Mouse (Mus musculus) ES-Bruce4 (cell line): ENCODE results near the gene Sec22c. TPM values are rescaled to one million over a fixed set of nuclear protein-coding genes. Genes with fewer than 3 reads are reported as not detected.

Experiments used
- H3K27ac ChIP-seq: 2 replicates; pipeline ENCODE4 v1.5.1; 2012; ENCODE audit warnings: low read length, inconsistent platforms; ENCODE audit not compliant: insufficient read depth
- H3K27me3 ChIP-seq: 2 replicates; pipeline ENCODE4 v1.6.1; 2012; ENCODE audit warnings: mild to moderate bottlenecking, low read length, inconsistent platforms; ENCODE audit not compliant: control insufficient read depth, poor library complexity, insufficient read depth, severe bottlenecking
- H3K36me3 ChIP-seq: 2 replicates; pipeline ENCODE4 v1.6.1; 2012; ENCODE audit warnings: inconsistent platforms, mild to moderate bottlenecking, low read length, moderate library complexity; ENCODE audit not compliant: control insufficient read depth, poor library complexity, insufficient read depth, severe bottlenecking
- H3K4me1 ChIP-seq: one replicate; pipeline ENCODE4 v1.8.1; 2011; ENCODE audit warnings: low read length; ENCODE audit not compliant: control insufficient read depth, insufficient read depth
- H3K4me3 ChIP-seq: 2 replicates; pipeline ENCODE4 v1.5.1; 2011; ENCODE audit warnings: low read depth, mild to moderate bottlenecking, low read length
- H3K9ac ChIP-seq: 2 replicates; pipeline ENCODE4 v1.6.1; 2012; ENCODE audit warnings: low read depth, mild to moderate bottlenecking, inconsistent platforms; ENCODE audit not compliant: poor library complexity, severe bottlenecking
- H3K9me3 ChIP-seq: replicated peaks from 2 replicates; pipeline ENCODE4 v1.6.1; 2012; ENCODE audit warnings: mild to moderate bottlenecking, low read length, inconsistent platforms; ENCODE audit not compliant: control insufficient read depth, poor library complexity, insufficient read depth, severe bottlenecking
- CTCF ChIP-seq: IDR thresholded peaks from one replicate; pipeline ENCODE4 v1.8.1; 2011; ENCODE audit warnings: low read depth, low read length
- EP300 ChIP-seq: IDR thresholded peaks from 2 replicates; pipeline ENCODE4 v1.6.1; 2011; ENCODE audit warnings: low read depth, low read length; ENCODE audit not compliant: insufficient read depth
- POLR2A ChIP-seq: IDR thresholded peaks from one replicate; pipeline ENCODE4 v1.8.1; 2011; ENCODE audit warnings: low read length; ENCODE audit not compliant: insufficient read depth
- polyA plus RNA-seq: library from polyadenylated mRNA; stranded (reverse); fragments of >200 nt; gene quantifications from 2 replicates; pipeline ENCODE4 v1.2.4, GENCODE M21; 2011; ENCODE audit warnings: low read depth; ENCODE audit not compliant: missing spikeins, insufficient read depth, insufficient read length

Sec22c gene
- polyA plus RNA-seq, 1 experiment = 10.3 TPM

DNA sequence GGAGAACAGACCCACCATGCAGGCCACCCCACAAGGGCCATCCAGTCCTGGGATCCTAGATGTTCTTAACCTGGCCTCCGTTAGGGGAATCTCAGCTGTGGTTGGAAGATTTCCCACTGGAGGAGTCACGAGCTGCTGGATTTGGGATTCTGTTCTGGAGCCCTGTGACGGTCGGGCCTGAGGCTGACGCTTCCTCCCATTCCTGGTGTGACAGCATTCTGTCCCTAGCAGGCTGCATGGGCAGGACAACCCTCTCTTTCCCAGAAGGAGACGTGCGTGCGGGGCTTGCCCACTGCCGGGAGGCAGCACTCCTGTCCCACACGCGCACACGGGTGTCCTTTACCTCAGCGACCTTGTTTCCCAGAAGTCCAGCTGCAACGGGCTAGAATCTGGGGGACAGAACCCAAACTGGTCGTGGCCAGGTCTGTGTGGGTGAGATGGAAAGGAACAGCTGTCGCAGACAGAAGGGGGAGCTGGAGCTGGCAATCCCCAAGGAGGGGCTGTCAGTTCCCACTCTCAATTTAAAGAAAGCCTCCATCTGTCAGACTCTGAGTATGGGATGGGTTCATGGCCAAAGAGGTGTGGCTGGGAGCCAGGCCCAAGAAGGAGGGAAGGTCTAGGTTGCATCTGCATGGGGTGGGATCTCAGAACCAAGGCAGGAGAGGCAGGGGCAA is 38.2 kb downstream of the Sec22c start:
- Histone ChIP-seq H3K27me3 (no peaks in the 10 kb centered on the region), H3K9me3 (no peaks in the 10 kb centered on the region), H3K4me3 (no peak overlapping the region), H3K27ac (no peak overlapping the region), H3K4me1 (no peaks in the 10 kb centered on the region), H3K36me3 (no peaks in the 10 kb centered on the region), H3K9ac (no peak overlapping the region)
- TF ChIP-seq CTCF (no peak), EP300 (no peak), POLR2A (no peak)

DNA sequence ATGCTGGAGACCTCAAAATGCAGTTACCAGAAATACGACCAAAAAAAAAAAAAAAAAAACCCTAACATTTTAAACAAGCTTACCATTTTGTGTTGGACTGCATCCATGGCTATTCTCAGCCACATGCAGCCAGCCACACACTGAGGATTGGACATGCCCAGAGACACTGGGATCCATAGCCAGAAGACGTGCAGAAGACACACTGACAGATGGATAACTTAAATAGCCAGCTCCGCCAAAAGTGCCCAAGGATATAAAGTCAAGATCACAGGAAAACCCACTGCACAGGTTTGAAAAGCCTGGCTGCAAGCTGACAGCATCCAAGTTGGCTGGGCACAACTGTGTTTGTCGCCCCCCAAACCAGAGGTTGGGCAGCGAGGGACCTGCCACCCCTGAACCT is 41.2 kb downstream of the Sec22c start:
- Histone ChIP-seq H3K27me3 (no peaks in the 10 kb centered on the region), H3K9me3 (no peaks in the 10 kb centered on the region), H3K27ac (no peak overlapping the region), H3K9ac (no peak overlapping the region), H3K36me3 (no peaks in the 10 kb centered on the region), H3K4me1 (no peaks in the 10 kb centered on the region), H3K4me3 (no peak overlapping the region)
- no peak for TF ChIP-seq EP300
- no peak for TF ChIP-seq CTCF

DNA sequence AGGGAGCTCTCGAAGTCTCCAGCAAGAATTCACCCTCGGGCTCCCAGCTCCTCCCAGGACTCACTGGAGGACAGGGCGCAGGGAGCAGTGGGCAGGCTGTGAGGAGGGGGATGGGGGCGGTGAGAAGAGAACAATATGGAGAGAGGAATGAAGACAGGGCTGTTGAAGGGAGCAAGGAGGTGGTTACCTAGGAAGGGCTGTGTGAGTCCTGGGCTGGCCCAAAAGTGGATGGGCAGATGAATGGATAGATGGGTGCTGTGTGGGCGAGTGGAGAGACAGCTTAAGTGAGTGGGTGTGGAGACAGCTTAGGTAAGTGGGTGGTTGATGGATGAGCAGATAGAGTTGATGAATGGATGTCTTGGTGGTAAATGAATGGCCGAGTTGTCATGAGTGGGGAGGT is 41.8 kb downstream of the Sec22c start:
- H3K9me3 ChIP-seq = no peaks in the 10 kb centered on the region
- no peaks in the 10 kb centered on the region for H3K4me1 ChIP-seq
- H3K4me3 ChIP-seq = no peak overlapping the region
- no peak overlapping the region for H3K9ac ChIP-seq
- H3K27me3 ChIP-seq = no peaks in the 10 kb centered on the region
- no peaks in the 10 kb centered on the region for H3K36me3 ChIP-seq
- TF ChIP-seq POLR2A = no peak
- no peak for TF ChIP-seq EP300
- no peak for TF ChIP-seq CTCF
- no peak overlapping the region for H3K27ac ChIP-seq

DNA sequence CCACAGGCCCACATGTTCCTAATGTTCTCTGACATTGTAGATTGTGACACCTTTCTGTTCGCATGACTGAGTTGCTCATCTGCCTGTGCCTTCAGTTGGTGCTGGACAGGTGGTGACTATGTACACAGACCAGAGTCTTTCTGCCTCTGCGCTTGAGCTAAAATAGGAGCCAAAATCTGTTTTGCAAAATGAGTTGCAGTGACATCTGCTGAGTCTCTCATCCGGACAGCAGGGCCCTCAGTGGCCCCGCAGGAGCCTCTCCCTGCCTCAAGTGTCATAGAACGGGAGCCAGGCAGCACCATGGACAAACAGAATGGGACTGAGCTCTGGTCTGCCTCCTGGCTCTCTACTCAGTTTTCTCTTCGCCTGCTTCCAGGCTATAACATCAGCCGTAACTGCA is 45.5 kb downstream of the Sec22c start:
- H3K9me3 ChIP-seq = no peaks in the 10 kb centered on the region
- H3K9ac ChIP-seq = no peak overlapping the region
- H3K4me1 ChIP-seq = no peaks in the 10 kb centered on the region
- H3K27me3 ChIP-seq = no peaks in the 10 kb centered on the region
- no peaks in the 10 kb centered on the region for H3K36me3 ChIP-seq
- no peak overlapping the region for H3K27ac ChIP-seq
- no peak for TF ChIP-seq CTCF
- no peak for TF ChIP-seq EP300
- no peak for TF ChIP-seq POLR2A
- H3K4me3 ChIP-seq = no peak overlapping the region

DNA sequence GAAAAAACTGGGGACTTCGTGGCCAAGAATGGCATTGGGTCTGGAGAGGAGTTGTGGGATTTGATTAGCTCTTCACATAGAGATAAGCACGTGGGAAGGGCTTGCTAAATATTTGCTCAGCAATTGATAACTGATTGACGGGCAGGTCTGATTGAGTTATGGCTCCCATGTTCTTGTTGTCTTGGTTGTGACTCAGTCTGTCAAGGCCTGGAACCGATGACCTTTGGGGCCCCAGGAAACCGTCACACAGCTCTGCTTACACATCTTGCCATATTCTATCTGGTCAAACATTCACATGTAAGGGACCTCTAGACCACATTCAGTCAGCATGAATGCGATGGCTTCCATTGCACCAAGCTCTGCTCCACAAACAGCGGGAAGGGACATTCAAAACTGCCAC is 47.0 kb downstream of the Sec22c start:
- no peak overlapping the region for H3K9ac ChIP-seq
- H3K27me3 ChIP-seq = no peaks in the 10 kb centered on the region
- no peak overlapping the region for H3K27ac ChIP-seq
- no peak overlapping the region for H3K4me3 ChIP-seq
- TF ChIP-seq POLR2A = no peak
- no peak for TF ChIP-seq EP300
- no peak for TF ChIP-seq CTCF
- no peaks in the 10 kb centered on the region for H3K36me3 ChIP-seq
- no peaks in the 10 kb centered on the region for H3K9me3 ChIP-seq
- H3K4me1 ChIP-seq = no peaks in the 10 kb centered on the region

DNA sequence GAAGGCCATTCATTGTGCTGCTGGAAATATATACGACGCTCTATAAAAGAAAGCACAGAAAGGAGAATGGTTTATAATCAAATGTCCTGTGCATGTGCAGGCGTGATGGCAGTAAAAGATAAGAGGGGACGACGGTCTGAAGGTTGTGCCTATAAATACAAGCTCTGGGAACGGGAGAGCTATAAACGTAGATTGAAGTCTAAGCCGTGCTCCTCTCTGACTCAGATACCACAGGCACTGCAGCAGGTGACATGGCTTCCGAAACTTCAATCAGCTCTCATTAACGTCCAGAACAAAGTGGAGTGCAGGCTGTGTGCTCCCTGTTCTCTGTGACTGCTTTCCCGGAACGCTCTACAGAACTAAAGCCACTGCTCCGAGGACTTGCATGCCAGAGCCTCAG is 48.1 kb downstream of the Sec22c start:
- H3K27me3 ChIP-seq = no peaks in the 10 kb centered on the region
- no peak for TF ChIP-seq POLR2A
- no peak for TF ChIP-seq EP300
- TF ChIP-seq CTCF = no peak
- H3K27ac ChIP-seq = no peak overlapping the region
- H3K4me1 ChIP-seq = no peaks in the 10 kb centered on the region
- H3K9me3 ChIP-seq = no peaks in the 10 kb centered on the region
- H3K36me3 ChIP-seq = no peaks in the 10 kb centered on the region
- H3K4me3 ChIP-seq = no peak overlapping the region
- H3K9ac ChIP-seq = no peak overlapping the region
